Mouse (Mus musculus): ENCODE measurements around the gene Dr1. TPM values are rescaled to one million over a fixed set of nuclear protein-coding genes. Genes with fewer than 3 reads are reported as not detected.
"Not testable (repeated sequence)": the region's sequence is repeated elsewhere in the genome, so short reads cannot be mapped to it uniquely, and the experiment has no call there.

Dr1 gene
- total and polyA plus RNA-seq, 2 experiments from 2014 or later: 38.1 to 43.7 TPM

DNA sequence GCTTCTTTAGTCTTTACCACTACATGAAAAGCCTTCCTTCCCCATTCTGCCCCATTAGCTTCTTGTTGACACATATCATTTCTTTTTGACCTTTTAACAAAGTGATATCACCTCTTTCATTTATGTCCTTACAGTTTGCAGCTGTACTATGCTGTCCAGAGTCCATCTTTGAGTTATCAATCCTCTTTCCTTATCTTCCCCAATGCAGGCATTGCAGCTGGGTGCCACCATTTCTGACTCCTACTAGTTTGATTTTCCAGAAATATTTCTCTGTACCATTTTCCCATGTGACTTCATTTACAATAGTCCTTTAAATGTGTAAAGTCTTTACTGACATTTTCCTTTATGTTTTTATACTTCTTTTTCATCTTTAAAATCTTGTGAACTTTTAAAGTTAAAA lies 1.7 kb upstream of the Dr1 start:
- no peak for TF ChIP-seq CTCF (IDR thresholded peaks at IDR 0.05; ENCODE audit: low read depth)
- Histone ChIP-seq H3K4me1 (ENCODE audit: insufficient read depth) (peaks cover 16% of the 10 kb centered on the region), H3K4me3 (ENCODE audit: low read depth, low read length) (no peak overlapping the region), H3K9ac (no peak overlapping the region), H3K9me3 (ENCODE audit: low read length) (no peaks in the 10 kb centered on the region), H3K36me3 (ENCODE audit: insufficient read depth) (no peaks in the 10 kb centered on the region), H3K27me3 (ENCODE audit: insufficient read depth, low read length) (no peaks in the 10 kb centered on the region), H3K27ac (ENCODE audit: low read depth, low read length) (no peak overlapping the region), H3K4me2 (ENCODE audit: low read depth) (no peak overlapping the region)
- ATAC-seq: no peak
- no peak for DNase-seq

DNA sequence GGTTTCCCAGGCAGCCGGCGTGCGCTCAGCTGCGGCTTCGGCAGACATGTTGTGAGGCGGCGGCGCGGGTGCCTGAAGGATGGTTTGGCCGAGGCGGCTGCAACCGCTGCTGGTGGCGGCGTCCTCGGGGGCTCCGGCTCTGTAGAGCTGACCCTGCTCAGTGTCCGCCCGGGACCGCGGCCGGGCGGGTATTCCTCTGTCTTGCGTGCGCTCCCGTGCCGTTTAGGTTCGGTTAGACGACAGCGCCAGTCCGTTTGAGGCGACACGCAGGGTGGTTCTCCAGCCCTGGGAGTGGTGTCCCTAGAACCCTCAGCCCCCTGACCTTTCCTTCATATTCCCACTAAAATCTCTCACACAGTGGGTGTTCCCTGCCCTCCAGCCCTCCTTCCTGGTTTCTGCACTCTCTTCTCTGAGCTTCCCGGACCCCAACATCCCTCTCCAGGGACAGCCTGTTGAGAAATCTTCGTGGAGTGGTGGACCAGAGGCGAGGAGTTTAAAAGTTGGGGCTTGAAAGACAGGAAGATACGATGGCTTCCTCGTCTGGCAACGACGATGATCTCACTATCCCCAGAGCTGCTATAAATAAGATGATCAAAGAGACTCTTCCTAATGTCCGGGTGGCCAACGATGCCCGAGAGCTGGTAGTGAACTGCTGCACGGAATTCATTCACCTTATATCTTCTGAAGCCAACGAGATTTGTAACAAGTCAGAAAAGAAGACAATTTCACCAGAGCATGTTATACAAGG lies 540 bp downstream of the Dr1 start:
- Histone ChIP-seq H3K4me1 (ENCODE audit: insufficient read depth) (peaks cover 23% of the 10 kb centered on the region), H3K27me3 (ENCODE audit: insufficient read depth, low read length) (no peaks in the 10 kb centered on the region), H3K4me3 (ENCODE audit: low read depth, low read length) (peak overlapping the region; percentile 92), H3K36me3 (ENCODE audit: insufficient read depth) (no peaks in the 10 kb centered on the region), H3K9ac (peak overlapping the region; percentile 96), H3K9me3 (ENCODE audit: low read length) (no peaks in the 10 kb centered on the region), H3K4me2 (ENCODE audit: low read depth) (peak overlapping the region; percentile 92), H3K27ac (ENCODE audit: low read depth, low read length) (peak overlapping the region; percentile 95)
- DNase-seq: no peak
- no peak for TF ChIP-seq CTCF (IDR thresholded peaks at IDR 0.05; ENCODE audit: low read depth)
- peak; percentile 55; the same call in 1 of the 2 replicates for ATAC-seq
- under 1% methylated on average over 44 of the region's 44 CpGs for WGBS

- no peak for DNase-seq
- peak overlapping the region; percentile 96 for H3K9ac ChIP-seq
- no peak for ATAC-seq
- H3K4me3 ChIP-seq (ENCODE audit: low read depth, low read length): peak overlapping the region; percentile 92
- H3K4me1 ChIP-seq (ENCODE audit: insufficient read depth): peaks cover 23% of the 10 kb centered on the region
- no peaks in the 10 kb centered on the region for H3K9me3 ChIP-seq (ENCODE audit: low read length)
- WGBS: 17% methylated on average over 7 of the region's 7 CpGs
- TF ChIP-seq CTCF (IDR thresholded peaks at IDR 0.05; ENCODE audit: low read depth): no peak
- peak overlapping the region; percentile 92 for H3K4me2 ChIP-seq (ENCODE audit: low read depth)
- no peaks in the 10 kb centered on the region for H3K36me3 ChIP-seq (ENCODE audit: insufficient read depth)
- H3K27me3 ChIP-seq (ENCODE audit: insufficient read depth, low read length): no peaks in the 10 kb centered on the region
- H3K27ac ChIP-seq (ENCODE audit: low read depth, low read length): no peak overlapping the region
Observed at GRCm38 (mm10) chr5:108269811-108270151, 1.1 kb downstream of the Dr1 start.

- peak overlapping the region; percentile 96 for H3K9ac ChIP-seq
- H3K27me3 ChIP-seq (ENCODE audit: insufficient read depth, low read length): no peaks in the 10 kb centered on the region
- H3K4me3 ChIP-seq (ENCODE audit: low read depth, low read length): peak overlapping the region; percentile 92
- no peaks in the 10 kb centered on the region for H3K36me3 ChIP-seq (ENCODE audit: insufficient read depth)
- no peak overlapping the region for H3K27ac ChIP-seq (ENCODE audit: low read depth, low read length)
- H3K4me1 ChIP-seq (ENCODE audit: insufficient read depth): peaks cover 23% of the 10 kb centered on the region
- DNase-seq (no peak), ATAC-seq (no peak)
- TF ChIP-seq CTCF (IDR thresholded peaks at IDR 0.05; ENCODE audit: low read depth): no peak
- 53% methylated on average over 9 of the region's 9 CpGs for WGBS
- no peaks in the 10 kb centered on the region for H3K9me3 ChIP-seq (ENCODE audit: low read length)
- H3K4me2 ChIP-seq (ENCODE audit: low read depth): peak overlapping the region; percentile 92
Observed at GRCm38 (mm10) chr5:108270415-108270814, 1.7 kb downstream of the Dr1 start.

- not testable (repeated sequence) for H3K4me3 ChIP-seq (ENCODE audit: low read depth, low read length); H3K9ac ChIP-seq; H3K9me3 ChIP-seq (ENCODE audit: low read length); H3K36me3 ChIP-seq (ENCODE audit: insufficient read depth); ATAC-seq; DNase-seq; H3K27me3 ChIP-seq (ENCODE audit: insufficient read depth, low read length); H3K27ac ChIP-seq (ENCODE audit: low read depth, low read length)
- Histone ChIP-seq H3K4me2 (ENCODE audit: low read depth) (peak overlapping the region; percentile 31), H3K4me1 (ENCODE audit: insufficient read depth) (peaks cover 23% of the 10 kb centered on the region)
- WGBS: 96% methylated on average over 6 of the region's 6 CpGs
Observed at GRCm38 (mm10) chr5:108271345-108271744, 2.6 kb downstream of the Dr1 start.

GRCm38 (mm10) chr5:108286957-108287356 lies 18.3 kb downstream of the Dr1 start:
- no peak for ATAC-seq
- no peak for TF ChIP-seq CTCF (IDR thresholded peaks at IDR 0.05; ENCODE audit: low read depth)
- Histone ChIP-seq H3K4me3 (ENCODE audit: low read depth, low read length) (no peak overlapping the region), H3K4me1 (ENCODE audit: insufficient read depth) (no peaks in the 10 kb centered on the region), H3K9ac (no peak overlapping the region), H3K27me3 (ENCODE audit: insufficient read depth, low read length) (no peaks in the 10 kb centered on the region), H3K9me3 (ENCODE audit: low read length) (no peaks in the 10 kb centered on the region; the same call in 1 of the 2 replicates), H3K4me2 (ENCODE audit: low read depth) (no peak overlapping the region), H3K27ac (ENCODE audit: low read depth, low read length) (no peak overlapping the region), H3K36me3 (ENCODE audit: insufficient read depth) (no peaks in the 10 kb centered on the region)
- 97% methylated on average over 2 of the region's 2 CpGs for WGBS
- DNase-seq: no peak

- no peak overlapping the region for H3K4me3 ChIP-seq (ENCODE audit: low read depth, low read length)
- H3K36me3 ChIP-seq (ENCODE audit: insufficient read depth): no peaks in the 10 kb centered on the region
- ATAC-seq (no peak), DNase-seq (no peak)
- H3K9me3 ChIP-seq (ENCODE audit: low read length): no peaks in the 10 kb centered on the region
- no peak overlapping the region for H3K4me2 ChIP-seq (ENCODE audit: low read depth)
- H3K27me3 ChIP-seq (ENCODE audit: insufficient read depth, low read length): no peaks in the 10 kb centered on the region
- no peak for TF ChIP-seq CTCF (IDR thresholded peaks at IDR 0.05; ENCODE audit: low read depth)
- H3K9ac ChIP-seq: no peak overlapping the region
- H3K27ac ChIP-seq (ENCODE audit: low read depth, low read length): no peak overlapping the region
- 54% methylated on average over 3 of the region's 3 CpGs for WGBS
- H3K4me1 ChIP-seq (ENCODE audit: insufficient read depth): no peaks in the 10 kb centered on the region
Observed at GRCm38 (mm10) chr5:108301567-108301966, 32.9 kb downstream of the Dr1 start.
